Mouse (Mus musculus) C2C12 (cell line): ENCODE results near the gene Eef1e1. TPM values are rescaled to one million over a fixed set of nuclear protein-coding genes. Genes with fewer than 3 reads are reported as not detected.

Source experiments
- H3K27me3 ChIP-seq: one replicate; pipeline ENCODE4 v1.6.1; 2011; ENCODE audit not compliant: control insufficient read depth, insufficient read depth, insufficient read length
- H3K36me3 ChIP-seq: one replicate; pipeline ENCODE4 v1.6.1; 2011; ENCODE audit not compliant: control insufficient read depth, insufficient read depth
- H3K4me3 ChIP-seq: one replicate; pipeline ENCODE4 v1.5.1; 2011; ENCODE audit warnings: mild to moderate bottlenecking, control low read depth; ENCODE audit not compliant: poor library complexity, insufficient read depth, severe bottlenecking
- H3K79me2 ChIP-seq: one replicate; pipeline ENCODE4 v1.6.1; 2011; ENCODE audit not compliant: control insufficient read depth, insufficient read depth
- H3K79me3 ChIP-seq: one replicate; pipeline ENCODE4 v1.6.1; 2011; ENCODE audit warnings: low read depth, control low read depth
- H3ac ChIP-seq: one replicate; pipeline ENCODE3; 2011; ENCODE audit warnings: low read depth; ENCODE audit not compliant: control insufficient read depth, insufficient read length
- CEBPB ChIP-seq: IDR thresholded peaks from one replicate; pipeline ENCODE4 v1.6.1; 2011; ENCODE audit warnings: low read depth, mild to moderate bottlenecking, control low read depth, moderate library complexity
- CTCF ChIP-seq: IDR thresholded peaks from one replicate; pipeline ENCODE4 v1.5.1; 2011; ENCODE audit not compliant: control insufficient read depth, insufficient read depth, insufficient read length
- FOSL1 ChIP-seq: IDR thresholded peaks from one replicate; pipeline ENCODE4 v1.8.0; 2011; ENCODE audit warnings: mild to moderate bottlenecking, low read length; ENCODE audit not compliant: poor library complexity, insufficient read depth, severe bottlenecking
- MAX ChIP-seq: IDR thresholded peaks from one replicate; pipeline ENCODE4 v1.6.1; 2011; ENCODE audit warnings: mild to moderate bottlenecking, control low read depth
- MYOD1 ChIP-seq: IDR thresholded peaks from one replicate; pipeline ENCODE4 v1.6.1; 2011; ENCODE audit warnings: low read depth; ENCODE audit not compliant: control insufficient read depth, insufficient read length
- MYOG ChIP-seq: IDR thresholded peaks from one replicate; pipeline ENCODE4 v1.6.1; 2011; ENCODE audit not compliant: control insufficient read depth, insufficient read length; ENCODE audit errors: extremely low read depth
- USF1 ChIP-seq: IDR thresholded peaks from one replicate; pipeline ENCODE4 v1.6.1; 2011; ENCODE audit warnings: low read depth, mild to moderate bottlenecking, control low read depth, moderate library complexity
- polyA plus RNA-seq: library from polyadenylated mRNA; unstranded; fragments of >200 nt; fragmentation: generic; extraction: Trizol; gene quantifications from one replicate; pipeline ENCODE4 v1.2.1, GENCODE M21; 2012; ENCODE audit warnings: missing spikeins

Eef1e1 gene
- polyA plus RNA-seq, 1 experiment, result 64.0 TPM

- Histone ChIP-seq H3K79me2 (no peaks in the 10 kb centered on the region), H3K4me3 (no peak overlapping the region), H3K36me3 (peaks cover 5% of the 10 kb centered on the region), H3K27me3 (no peaks in the 10 kb centered on the region), H3K79me3 (no peaks in the 10 kb centered on the region), H3ac (no peak overlapping the region)
- no peak for TF ChIP-seq CEBPB
- TF ChIP-seq MAX, result no peak
- TF ChIP-seq CTCF, result no peak
- TF ChIP-seq FOSL1, result no peak
- no peak for TF ChIP-seq USF1
- no peak for TF ChIP-seq MYOD1
- no peak for TF ChIP-seq MYOG
Observed at GRCm38 (mm10) chr13:38633287-38634000, 25.4 kb downstream of the Eef1e1 start.

- Histone ChIP-seq H3K36me3 (peaks cover 5% of the 10 kb centered on the region), H3K79me2 (no peaks in the 10 kb centered on the region), H3K79me3 (no peaks in the 10 kb centered on the region), H3ac (no peak overlapping the region), H3K4me3 (no peak overlapping the region), H3K27me3 (no peaks in the 10 kb centered on the region)
- TF ChIP-seq USF1 (no peak), MYOG (no peak), CEBPB (no peak), FOSL1 (no peak), CTCF (no peak), MAX (no peak), MYOD1 (no peak)
Observed at GRCm38 (mm10) chr13:38632556-38632955, 26.3 kb downstream of the Eef1e1 start.

DNA sequence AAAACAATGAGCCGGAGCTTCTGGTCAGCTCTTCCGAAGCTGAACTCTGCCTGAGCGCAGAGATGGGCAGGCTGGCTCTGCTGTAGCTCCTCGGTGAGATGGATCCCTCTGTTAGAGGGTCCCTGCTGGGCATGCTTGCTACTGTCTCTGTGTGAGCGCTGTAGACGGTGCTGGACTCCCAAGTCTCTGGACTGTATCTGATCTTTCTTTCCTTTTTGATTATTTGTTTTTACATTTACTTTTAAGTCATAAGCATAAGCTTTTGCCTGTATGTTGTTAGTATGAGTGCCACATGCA is 32.7 kb downstream of the Eef1e1 start:
- no peak overlapping the region for H3K4me3 ChIP-seq
- no peaks in the 10 kb centered on the region for H3K27me3 ChIP-seq
- TF ChIP-seq CEBPB (no peak), MAX (no peak), MYOG (no peak), CTCF (no peak), MYOD1 (no peak)
- no peak overlapping the region for H3ac ChIP-seq
- no peaks in the 10 kb centered on the region for H3K79me2 ChIP-seq
- no peaks in the 10 kb centered on the region for H3K79me3 ChIP-seq
- H3K36me3 ChIP-seq, result peaks cover 5% of the 10 kb centered on the region

DNA sequence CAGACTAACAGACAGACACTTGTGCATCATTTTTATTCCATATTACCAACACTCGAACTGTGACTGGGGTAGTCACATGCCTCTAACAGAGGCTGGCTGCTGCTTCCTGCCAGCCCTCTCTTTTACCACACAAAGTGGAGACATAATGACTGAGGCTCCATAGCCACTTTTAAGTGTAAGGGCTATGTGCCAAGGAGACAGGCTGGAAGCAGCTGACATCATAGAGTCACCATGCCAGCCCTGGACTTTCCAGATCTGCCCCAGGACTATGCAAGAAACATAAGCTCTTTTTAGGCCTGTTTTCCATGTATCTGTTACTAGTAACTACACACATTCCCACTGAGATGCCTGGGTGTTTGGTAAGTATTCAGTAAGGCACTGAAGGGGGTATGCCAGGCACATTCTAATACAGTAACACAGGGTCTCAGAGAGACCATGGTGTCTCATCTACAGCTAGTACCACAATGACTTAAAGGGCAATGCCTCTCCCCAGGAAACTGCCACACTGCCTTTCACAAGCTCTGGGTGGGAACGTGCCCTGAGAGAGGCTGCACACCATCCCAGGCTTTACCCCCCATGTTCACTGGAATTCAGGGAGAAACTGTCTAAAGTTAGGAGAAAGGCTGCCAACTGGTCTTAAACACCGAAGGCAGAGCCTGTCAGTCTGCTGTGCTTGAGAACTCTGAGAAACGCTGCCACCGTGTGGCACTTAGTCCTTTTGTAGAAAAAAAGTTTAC is 33.2 kb downstream of the Eef1e1 start:
- Histone ChIP-seq H3K79me2 (no peaks in the 10 kb centered on the region), H3ac (no peak overlapping the region), H3K79me3 (no peaks in the 10 kb centered on the region), H3K4me3 (no peak overlapping the region), H3K27me3 (no peaks in the 10 kb centered on the region), H3K36me3 (peaks cover 5% of the 10 kb centered on the region)
- TF ChIP-seq MAX, result no peak
- no peak for TF ChIP-seq CTCF
- TF ChIP-seq MYOG, result no peak
- no peak for TF ChIP-seq MYOD1
- TF ChIP-seq USF1, result no peak
- no peak for TF ChIP-seq FOSL1
- TF ChIP-seq CEBPB, result no peak

GRCm38 (mm10) chr13:38624292-38624902 is 34.5 kb downstream of the Eef1e1 start:
- Histone ChIP-seq H3K79me2 (no peaks in the 10 kb centered on the region), H3K79me3 (no peaks in the 10 kb centered on the region), H3K4me3 (no peak overlapping the region), H3K27me3 (no peaks in the 10 kb centered on the region), H3ac (no peak overlapping the region), H3K36me3 (no peaks in the 10 kb centered on the region)
- TF ChIP-seq MYOG (no peak), USF1 (no peak), CTCF (no peak), FOSL1 (no peak), MYOD1 (no peak), MAX (no peak), CEBPB (no peak)
